Mouse (Mus musculus): ENCODE measurements around the gene Uap1. TPM values are rescaled to one million over a fixed set of nuclear protein-coding genes. Genes with fewer than 3 reads are reported as not detected.
A peak's percentile ranks its signal among the peaks of the same experiment; 100 is the strongest.

Uap1 gene
- total RNA-seq, 2 experiments from 2014 or later: 33.1 to 43.0 TPM

DNA sequence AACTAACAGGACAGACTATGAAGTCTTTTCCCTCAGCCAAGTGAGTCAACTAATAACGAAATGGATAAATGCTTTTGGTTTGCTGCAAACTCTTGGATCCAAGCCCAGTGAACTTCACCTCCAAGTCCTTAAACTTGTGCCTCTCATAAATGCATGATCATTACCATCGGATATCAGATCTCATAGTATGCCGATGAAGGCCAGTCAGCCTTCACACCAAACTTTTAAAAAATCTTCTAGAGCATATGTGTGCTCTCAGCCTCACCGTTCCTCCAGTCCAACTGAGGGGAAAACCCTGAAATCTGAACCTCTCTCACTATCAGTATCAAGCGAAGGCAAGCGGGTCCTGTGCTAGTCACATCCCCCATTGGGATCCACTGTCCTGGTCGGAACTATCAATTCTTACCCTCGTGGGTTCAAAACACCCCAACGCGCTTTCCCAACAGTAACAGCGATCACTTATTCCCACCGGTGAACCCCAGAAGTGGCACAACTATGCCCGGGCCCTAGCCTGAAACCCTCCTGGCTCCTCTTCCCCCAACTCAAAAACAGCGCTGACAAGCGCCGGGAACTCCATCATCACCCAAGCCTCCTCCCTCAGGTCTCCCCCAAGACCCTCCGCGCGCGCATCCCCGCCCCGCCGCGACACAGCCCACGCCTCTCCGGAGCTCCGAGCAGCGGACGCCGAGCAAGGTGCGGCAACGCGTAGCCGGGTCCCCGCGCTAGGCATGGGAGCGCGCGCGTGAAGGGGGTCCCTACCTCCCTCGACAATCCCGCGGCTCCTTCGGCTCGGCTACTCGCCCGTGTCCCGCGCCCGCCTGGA lies 555 bp downstream of the Uap1 start:
- DNase-seq (ENCODE audit: low spot score in 2 of 2): no peak

DNA sequence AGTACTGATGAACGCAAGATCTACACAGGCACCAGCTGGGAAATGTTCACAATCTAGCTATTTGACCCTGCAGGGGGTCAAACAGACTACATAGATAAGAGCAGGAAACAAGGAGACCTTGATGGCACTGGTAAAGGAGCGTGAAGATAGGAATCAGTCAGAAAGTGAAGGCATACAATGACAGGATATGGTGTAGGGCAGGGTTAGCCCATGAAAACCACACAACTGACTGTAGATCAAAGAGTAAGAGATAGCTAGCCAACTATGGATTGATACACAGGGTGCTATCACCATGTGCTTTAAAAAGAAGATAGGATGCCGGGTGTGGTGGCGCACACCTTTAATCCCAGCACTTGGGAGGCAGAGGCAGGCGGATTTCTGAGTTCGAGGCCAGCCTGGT lies 7.0 kb downstream of the Uap1 start:
- no peak for DNase-seq (ENCODE audit: low spot score in 2 of 2)

DNA sequence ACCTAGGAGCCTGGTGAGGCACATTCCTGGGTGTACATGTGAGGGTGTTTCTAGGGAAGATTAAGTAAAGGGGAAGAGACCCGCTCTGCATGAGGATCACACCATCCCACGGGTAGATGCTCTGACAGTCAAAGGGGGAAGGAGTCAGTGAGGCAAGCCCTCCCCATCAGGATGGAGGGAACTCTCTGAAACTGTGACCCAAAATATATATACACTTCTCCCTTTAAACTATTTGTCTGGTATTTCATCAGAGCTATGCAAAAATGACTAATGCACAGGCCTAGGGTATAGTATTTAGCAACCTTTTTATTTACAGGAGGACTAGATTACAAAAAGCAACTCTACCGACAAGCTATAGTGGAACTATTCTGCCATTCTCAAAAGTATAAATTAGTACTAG lies 9.8 kb downstream of the Uap1 start:
- no peak for DNase-seq (ENCODE audit: low spot score in 2 of 2)

DNA sequence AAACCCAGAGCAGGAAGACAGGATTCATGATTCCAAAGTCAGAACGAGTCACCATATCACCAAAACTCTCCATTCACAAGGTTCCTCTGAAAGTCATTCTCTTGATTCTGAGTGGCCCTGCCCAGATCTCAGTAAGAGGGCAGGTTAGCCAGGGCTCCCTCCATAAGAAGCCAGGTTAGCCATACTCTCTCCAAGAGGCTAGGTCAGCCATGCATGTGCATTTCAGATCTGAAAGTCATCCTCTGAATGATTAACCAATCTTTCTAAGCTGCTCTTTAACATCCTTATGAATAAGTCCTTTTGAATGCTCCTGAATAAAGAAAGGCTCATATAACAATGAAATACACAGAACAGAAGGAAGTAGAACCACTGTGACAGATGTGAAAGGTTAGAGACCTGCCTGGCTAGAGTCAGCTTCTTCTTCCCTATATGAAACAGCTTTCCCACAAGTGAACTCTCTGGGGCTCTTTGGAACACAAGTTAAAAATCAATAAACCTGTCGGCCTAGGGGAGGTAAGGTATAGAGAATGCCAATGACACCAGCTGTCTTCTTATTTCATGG lies 10.6 kb downstream of the Uap1 start:
- DNase-seq (ENCODE audit: low spot score in 2 of 2): no peak

DNA sequence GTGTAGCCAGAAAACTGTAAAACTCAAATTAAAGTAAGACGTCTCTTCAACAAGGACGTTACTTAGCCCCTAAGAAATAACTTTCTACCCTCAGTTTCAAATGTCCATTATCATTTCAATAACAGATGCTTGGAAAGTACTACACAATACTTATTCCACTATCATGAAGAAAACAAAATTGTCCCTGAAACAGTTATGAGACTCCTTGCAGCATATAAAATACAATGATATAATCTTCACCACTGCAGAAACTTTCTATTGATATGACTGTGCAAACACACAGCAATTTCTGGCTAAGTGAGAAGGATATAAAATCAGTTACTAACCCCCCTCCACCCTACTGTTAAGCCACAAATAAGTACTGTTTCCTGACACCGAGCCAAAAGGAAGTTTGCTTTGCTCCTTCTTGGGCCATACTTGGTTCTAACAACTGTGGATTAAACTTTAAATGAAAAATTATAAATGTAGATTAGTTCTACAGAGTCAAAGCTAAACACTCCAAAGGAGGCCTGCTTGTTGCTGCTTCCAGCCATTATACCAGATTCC lies 11.3 kb downstream of the Uap1 start:
- DNase-seq (ENCODE audit: low spot score in 2 of 2): no peak

DNA sequence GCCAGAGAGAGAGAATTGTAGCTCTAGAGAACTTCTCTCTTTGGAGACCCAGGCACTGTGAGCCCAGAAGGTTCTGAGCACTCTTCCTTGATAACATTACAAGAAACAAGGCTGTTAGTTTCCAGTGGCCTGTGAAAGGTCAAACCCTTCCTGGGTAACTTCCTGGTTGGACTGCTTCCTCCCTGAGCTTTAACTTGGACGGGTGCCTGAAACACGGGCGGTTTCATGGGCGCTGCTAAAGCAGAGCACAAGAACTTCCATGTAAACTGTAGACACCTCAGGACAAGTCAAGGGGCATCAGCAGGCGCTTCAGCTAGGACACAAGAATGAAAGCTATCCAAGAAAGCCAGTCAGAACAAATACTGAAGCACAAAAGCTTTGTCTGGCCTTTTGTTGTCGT lies 12.9 kb downstream of the Uap1 start:
- DNase-seq (ENCODE audit: low spot score in 2 of 2): no peak

DNA sequence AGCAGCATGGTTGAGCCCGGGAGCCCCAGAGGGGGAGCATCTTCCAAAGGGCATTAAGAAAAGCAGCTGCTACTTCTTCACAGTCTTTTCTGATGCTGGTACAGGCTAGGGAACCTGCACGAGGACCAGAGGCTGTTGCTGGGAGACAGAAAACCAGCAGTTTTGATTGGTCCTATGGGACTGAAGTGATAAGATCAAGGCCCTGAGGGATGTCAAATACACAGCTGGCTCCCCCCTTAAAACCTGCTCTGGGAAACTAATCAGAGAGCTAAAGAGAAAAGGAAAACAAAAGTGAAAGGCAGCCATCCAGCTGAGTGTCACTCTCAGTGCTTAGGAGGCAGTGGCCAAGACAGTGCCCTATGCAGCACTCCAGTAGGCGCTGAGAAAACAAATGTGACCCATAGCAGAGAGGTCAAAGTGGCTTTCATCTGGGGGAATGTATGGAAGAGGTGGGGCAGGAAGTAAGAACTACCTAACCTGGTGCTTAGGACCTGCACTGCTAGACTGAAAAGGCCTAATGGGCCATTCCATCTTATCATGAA lies 14.3 kb downstream of the Uap1 start:
- no peak for DNase-seq (ENCODE audit: low spot score in 2 of 2)

DNA sequence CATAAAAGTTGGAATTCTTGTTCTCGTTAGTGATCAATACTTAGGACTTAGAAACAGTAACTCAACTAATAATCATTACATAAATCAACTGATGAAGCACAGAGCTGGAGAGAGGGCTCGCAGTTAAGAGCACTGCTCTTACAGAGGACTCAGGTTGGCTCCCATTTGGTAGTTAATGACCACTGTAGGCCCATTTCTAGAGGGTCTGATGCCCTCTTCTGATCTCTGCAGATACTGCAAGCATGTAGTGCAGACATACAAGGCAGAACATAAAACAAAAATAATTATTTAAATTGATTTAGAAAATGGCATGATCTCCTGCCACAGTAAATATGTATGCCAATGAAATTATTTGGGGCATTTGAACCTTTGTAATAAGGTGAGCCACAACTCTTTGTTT lies 15.1 kb downstream of the Uap1 start:
- no peak for DNase-seq (ENCODE audit: low spot score in 2 of 2)

DNA sequence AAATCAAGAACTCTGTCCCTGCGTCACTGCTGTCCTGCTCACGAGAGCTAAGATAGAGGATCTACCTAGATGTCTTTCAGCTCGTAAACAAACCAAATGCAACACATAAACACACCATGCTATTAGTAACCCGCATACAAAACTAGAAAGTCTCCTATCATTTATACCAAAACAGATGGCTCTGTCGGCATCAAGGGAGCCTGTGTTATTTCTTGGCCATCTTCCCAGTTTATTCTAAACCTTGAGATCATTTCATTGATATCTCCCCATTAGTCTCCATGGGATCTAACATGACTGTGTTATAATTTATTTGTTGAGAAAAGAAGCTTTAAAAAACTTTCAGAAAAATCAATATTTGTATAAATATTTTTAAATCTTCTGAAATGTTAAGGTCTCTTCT lies 19.0 kb downstream of the Uap1 start:
- no peak for DNase-seq (ENCODE audit: low spot score in 2 of 2)

DNA sequence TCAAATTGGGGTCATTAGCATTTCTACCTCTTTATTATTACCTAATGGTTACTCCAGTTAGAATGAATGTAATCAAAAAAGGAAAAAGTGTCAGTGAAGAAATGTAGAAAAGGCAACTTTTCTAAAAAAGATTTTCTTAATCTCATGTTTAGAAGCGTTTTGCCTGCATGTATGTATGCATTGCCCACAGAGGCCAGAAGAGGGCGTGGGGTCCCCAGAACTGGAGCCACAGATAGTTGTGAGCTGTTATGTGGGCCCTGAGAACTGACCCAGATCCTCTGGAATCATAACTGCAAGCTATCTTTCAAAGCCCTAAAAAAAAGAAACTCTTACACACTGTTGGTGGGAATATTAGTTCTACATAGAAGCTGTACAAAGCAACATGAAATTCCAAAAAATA lies 19.5 kb downstream of the Uap1 start:
- DNase-seq (ENCODE audit: low spot score in 2 of 2): no peak

DNA sequence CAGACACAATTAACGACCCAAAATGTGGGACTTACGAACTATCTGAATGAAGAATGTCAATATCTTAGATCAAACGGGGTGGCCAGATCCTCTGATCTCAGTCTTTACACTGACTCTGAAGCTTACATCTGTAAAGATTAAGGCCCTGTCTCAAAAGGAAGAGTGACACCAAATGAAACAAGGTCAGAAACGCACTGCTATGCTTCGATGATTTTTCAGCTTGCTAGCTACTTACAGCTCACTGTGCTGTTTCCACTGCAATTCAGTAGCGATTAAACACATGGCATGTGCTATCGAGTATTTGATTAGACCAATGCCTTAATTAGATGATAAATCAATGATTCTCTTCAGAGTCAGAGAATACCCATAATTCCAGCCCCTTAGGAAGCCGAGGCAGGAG lies 20.8 kb downstream of the Uap1 start:
- no peak for DNase-seq (ENCODE audit: low spot score in 2 of 2)

DNA sequence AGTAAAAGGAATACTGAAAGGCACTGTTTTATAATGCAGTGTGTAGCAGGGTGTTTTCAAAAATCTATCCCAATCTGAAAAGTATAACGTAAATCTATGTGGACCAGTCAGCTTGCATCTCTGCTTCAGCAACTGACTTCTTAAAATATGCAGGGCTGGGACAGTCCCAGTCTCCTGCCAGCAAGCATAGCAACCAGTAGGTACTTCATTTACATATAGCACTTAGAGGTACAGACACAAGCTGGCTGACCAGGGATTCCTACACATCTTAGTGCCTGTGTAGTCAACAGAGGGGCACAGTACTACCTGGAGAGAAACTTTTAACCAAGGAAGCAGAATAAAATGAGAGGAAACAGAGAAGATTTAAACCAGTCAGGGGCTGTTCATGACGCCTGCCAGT lies 22.2 kb downstream of the Uap1 start:
- DNase-seq (ENCODE audit: low spot score in 2 of 2): no peak

DNA sequence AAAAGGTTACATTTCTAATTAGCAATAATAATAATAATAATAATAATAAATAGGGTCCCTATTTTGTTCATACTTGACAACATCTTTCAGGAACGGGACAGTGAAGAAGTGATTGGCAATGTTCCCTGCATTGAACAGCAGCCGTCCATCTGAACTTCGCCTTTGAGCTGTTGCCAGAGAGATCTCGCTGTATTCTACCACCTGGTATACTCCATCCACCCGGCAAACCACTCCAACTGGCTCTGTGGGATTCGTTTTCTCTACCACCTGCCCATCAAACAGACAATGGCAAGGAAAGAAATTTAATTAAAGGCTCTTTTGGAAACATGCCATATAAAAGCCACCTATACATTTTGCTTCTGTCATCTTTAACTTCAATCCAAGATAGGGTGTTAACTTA lies 23.9 kb downstream of the Uap1 start:
- DNase-seq (ENCODE audit: low spot score in 2 of 2): no peak

DNA sequence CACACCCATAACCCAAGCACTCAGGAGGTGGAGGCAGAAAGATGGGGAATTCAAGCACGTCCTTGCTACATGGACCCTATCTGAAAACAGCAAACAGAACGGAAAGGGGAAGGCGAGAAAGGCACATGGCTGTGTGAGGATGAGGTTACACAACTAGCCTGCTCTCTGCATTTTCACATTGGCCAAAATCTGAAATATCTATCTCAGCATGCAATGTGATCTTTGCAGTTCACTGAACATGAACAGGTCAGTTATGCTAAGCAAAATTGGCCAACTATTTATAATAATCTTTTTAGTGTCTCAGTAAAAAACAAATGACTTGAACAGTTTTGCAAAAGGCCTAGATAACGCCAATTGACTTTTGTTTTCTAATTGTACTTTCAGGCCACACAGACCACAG lies 25.0 kb downstream of the Uap1 start:
- DNase-seq (ENCODE audit: low spot score in 2 of 2): no peak

DNA sequence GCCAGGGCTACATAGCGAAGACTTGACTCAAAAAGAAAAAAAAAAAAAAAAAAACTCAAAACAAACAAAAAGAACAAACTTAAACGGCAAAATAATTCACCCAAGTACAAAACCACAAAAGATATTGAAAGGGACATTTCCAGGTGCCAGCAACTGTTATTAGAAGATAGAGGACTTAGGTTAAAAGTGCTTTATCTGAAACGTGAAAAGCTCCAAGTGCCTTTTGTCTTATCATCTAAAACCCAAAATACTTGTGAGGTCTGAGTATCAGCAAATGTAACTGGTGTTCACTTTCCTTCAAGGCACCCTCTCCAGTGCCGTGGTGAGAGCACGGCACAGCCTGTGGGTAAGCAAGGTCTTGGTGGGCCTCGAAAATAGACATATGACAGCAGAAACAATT lies 26.2 kb downstream of the Uap1 start:
- no peak for DNase-seq (ENCODE audit: low spot score in 2 of 2)

DNA sequence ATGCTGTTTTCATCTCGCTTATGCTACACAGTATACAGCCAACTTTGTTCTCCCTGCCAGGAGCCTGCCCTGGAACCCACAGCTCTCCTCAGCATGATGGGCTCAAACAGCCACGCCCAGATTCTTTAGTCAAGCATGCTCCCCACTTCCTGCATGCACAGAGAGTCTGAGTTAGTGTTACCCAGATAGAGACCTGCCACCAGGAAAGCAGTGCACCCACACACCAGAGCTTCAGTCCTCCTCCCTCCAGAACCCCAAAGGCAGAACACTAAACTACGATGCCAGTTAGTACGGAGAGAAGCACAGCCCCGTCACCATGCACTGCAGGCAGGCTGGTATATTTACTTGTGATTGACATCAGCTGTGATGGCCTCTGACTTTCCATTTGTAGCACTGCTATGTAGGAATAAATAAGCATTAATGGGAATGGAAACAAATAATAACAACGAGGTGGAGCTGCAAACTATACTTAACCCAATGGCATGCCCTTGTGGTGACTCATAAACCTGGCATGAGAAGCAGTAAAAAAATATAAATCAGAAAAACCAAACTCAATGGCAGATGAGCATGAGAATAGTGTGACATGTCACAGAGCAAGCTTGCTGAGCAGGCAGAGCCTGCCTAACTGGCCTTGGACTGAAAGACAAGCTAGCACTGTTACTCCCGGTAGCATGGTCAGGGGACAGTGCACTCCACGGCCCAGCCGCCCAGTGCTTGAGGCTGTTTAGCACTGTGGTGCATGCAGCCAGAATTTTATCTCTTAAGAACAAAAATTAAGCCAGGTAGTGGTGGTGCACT lies 26.9 kb downstream of the Uap1 start:
- no peak for DNase-seq (ENCODE audit: low spot score in 2 of 2)

DNA sequence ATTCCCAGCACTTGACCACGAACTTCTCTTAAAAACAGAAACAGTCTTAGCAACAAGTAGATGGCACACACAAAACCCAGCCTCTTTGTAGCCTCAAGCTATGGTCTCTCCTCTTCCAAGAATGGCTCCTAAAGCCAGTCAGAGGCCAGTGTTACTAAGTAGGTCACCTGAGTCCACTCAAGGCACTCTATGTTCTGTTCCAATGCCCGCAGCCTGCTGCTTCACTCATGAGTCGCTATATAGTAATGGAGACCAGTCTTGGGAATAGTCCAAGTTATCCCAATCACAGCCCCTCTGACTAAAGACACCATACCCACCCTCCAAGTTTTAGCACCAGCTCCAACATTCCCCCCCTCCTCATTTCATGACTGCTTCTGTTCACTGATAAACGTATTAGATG lies 29.2 kb downstream of the Uap1 start:
- no peak for DNase-seq (ENCODE audit: low spot score in 2 of 2)

DNA sequence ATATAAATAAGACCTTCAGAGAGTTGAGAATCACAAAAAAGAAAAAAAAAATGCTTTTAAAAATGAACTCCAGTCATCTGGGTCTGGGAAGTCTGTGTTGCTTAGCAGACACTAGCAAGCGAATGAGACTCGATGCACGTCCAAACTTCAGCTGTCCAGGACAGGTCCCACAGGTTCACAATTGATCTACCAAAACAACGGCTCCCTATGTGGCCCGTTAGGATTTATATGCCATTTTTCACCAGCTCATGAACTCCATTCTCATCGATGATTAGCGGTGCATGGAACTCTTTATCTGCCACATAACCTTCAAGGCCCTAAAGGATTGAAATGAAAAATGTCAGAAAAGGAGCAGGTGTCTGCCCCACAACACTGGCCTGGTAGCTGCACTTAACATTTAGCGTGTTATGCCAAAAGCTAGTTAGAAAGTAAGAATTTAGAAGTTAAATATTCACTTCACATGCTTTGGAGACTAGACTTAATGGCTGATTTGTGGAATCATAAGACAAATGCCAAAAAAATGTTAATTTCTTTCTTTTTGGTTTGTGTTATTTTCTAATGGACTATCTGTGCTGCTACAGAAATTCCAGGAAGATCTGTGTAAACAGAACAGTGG lies 32.4 kb downstream of the Uap1 start:
- DNase-seq (ENCODE audit: low spot score in 2 of 2): no peak

DNA sequence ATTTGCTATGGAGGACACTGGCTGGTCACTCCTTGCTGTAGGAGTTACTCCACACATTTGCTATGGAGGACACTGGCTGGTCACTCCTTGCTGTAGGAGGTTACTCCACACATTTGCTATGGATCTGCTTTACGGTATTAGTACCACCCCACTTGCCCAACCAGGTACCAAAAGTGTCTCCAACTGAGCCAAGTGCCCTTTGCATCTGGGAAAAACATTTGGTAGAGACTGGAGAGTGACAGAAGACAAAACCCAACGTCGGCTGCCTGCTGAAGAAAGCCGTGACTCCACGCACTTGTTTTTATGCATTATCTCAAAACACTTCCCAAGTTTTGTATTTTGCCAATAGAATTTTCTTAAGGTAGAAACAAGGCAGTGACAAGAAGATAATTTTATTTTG lies 33.1 kb downstream of the Uap1 start:
- no peak for DNase-seq (ENCODE audit: low spot score in 2 of 2)

DNA sequence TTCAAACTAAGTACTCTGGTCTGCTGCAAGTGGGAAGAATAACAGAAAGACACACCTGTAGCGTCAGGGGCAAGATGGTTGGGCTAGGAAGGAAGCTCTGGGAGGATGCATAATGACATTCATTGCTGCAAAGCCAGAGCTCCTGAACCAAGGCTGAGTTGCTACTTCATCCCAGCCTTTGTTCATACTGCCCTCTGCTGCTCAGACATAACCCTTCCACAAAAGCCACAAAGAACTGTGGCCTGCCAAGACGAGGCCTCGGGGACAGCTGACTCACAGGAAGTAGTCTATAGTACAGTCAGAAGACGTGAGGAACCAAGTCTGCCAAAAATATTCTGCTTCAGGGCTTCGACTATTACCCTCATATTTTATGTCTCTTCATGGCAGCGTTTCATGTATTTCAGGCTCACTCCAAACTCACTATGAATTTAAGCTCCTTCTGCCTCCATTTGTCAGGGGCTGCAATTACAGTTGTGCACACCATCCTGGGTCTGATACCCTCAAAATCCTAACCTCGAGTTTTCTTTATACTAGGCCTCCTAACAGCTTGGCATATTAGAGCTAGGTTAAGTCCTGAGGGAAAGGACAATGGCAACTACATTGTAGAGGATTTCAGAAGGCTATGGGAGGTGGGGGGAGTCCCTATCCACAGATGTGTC lies 38.3 kb downstream of the Uap1 start:
- peak; percentile 54 to 77 for DNase-seq (ENCODE audit: low spot score in 2 of 2)

DNA sequence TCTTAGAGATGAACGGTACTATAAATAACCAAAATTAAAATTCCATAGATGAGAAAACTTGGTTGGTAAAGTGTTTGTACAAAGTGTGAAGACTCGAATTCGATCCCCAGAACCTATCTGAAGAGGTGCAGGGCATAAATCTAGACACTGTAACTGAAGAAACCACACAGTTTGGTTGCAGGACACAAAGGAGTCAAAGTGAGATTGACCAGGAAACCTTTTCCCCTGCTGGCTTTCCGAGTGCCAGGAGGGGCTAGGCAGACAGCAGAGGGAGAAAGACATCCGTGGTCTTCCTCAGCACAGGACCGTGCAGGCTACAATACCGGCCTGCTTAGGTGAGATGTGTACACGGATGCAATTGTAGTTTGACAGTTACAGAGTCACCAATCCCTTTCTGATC lies 40.5 kb downstream of the Uap1 start:
- DNase-seq (ENCODE audit: low spot score in 2 of 2): no peak

All from gastrocnemius, postnatal 4 days (tissue).